Mouse (Mus musculus) splenic B cell, adult 2 months (primary cell): ENCODE measurements around the gene Nr2c1.

Source experiments
- DNase-seq: peaks from one replicate; pipeline ENCODE4 v3.0.0-alpha.2; 2011; ENCODE audit warnings: low read depth, low spot score
- H3K27me3 ChIP-seq: 2 replicates; pipeline ENCODE4 v1.6.1; 2012; ENCODE audit warnings: mild to moderate bottlenecking, low read length, moderate library complexity, mixed read lengths; ENCODE audit not compliant: control insufficient read depth, poor library complexity, insufficient read depth, severe bottlenecking
- H3K36me3 ChIP-seq: 2 replicates; pipeline ENCODE4 v1.6.1; 2012; ENCODE audit warnings: mild to moderate bottlenecking, low read length, moderate library complexity, mixed read lengths; ENCODE audit not compliant: control insufficient read depth, poor library complexity, insufficient read depth, severe bottlenecking

Gene Nr2c1

GRCm38 (mm10) chr10:94211725-94212124, 63.9 kb downstream of the Nr2c1 start:
- H3K36me3 ChIP-seq, result no peaks in the 10 kb centered on the region; the same call in none of the 2 replicates
- no peak for DNase-seq
- no peaks in the 10 kb centered on the region for H3K27me3 ChIP-seq

GRCm38 (mm10) chr10:94225026-94225750, 77.4 kb downstream of the Nr2c1 start:
- Histone ChIP-seq H3K36me3 (peaks cover 1% of the 10 kb centered on the region), H3K27me3 (no peaks in the 10 kb centered on the region)
- peak; percentile 10 for DNase-seq

GRCm38 (mm10) chr10:94230172-94230981, 82.6 kb downstream of the Nr2c1 start:
- H3K36me3 ChIP-seq, result no peaks in the 10 kb centered on the region
- DNase-seq, result no peak

DNA sequence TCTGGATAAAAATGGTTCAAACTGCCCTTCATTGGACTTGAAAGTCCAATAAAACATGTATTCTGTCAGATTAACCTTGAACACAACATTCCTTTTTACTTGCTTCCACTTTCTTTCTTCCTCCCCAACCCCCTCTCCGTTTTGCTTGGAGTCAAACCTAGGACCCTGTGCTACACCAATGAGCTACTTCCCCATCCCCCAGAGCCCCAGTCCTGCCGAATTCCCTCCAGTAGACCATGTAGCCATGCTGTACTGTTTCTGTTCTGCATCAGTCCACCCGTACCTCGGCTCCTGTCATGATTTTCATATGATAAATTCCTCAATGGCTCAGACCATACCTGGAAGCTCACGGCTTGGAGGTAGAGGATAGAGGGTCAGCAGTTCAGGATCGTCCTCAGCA, 83.2 kb downstream of the Nr2c1 start:
- no peaks in the 10 kb centered on the region for H3K36me3 ChIP-seq
- DNase-seq, result no peak
- H3K27me3 ChIP-seq, result no peaks in the 10 kb centered on the region

More at GRCm38 (mm10) chr10:94230172-94230981, 82.6 kb downstream of the Nr2c1 start:
- H3K27me3 ChIP-seq, result no peaks in the 10 kb centered on the region

DNA sequence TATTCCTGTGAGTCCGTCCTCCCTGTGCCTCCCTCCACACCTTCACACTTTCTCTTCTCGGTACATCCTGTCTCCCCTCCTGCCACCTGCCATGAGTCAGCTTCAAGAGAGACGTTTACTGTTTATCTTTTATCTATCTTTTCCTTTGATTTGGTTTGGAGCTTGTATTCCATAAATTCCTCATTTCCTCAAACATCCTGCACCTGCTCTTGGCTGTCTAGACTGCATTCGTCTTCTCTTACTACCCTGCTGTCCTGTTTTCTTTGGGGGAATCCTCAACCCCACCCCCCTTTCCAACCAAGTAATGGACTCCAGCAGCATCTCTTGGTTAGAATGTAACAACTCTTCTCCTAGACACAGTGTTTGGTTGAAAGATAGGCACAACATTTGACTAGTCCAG, 87.4 kb downstream of the Nr2c1 start:
- Histone ChIP-seq H3K36me3 (no peaks in the 10 kb centered on the region), H3K27me3 (no peaks in the 10 kb centered on the region)
- no peak for DNase-seq

- H3K27me3 ChIP-seq, result no peaks in the 10 kb centered on the region
- no peak for DNase-seq
- H3K36me3 ChIP-seq, result no peaks in the 10 kb centered on the region
These were observed 93.5 kb downstream of the Nr2c1 start for GRCm38 (mm10) chr10:94241346-94241745.
